Mouse (Mus musculus): Measurements from ENCODE around the gene Bap1.

Bap1 gene

GRCm38 (mm10) chr14:31251084-31251604 is at the start of gene Bap1, which contains the start of gene Phf7:
Bap1 (plus strand) TSS chr14:31251450.
Phf7 (minus strand) TSS chr14:31251317.
- peak; percentile 91 for DNase-seq (ENCODE audit: low read depth, low spot score)

DNA sequence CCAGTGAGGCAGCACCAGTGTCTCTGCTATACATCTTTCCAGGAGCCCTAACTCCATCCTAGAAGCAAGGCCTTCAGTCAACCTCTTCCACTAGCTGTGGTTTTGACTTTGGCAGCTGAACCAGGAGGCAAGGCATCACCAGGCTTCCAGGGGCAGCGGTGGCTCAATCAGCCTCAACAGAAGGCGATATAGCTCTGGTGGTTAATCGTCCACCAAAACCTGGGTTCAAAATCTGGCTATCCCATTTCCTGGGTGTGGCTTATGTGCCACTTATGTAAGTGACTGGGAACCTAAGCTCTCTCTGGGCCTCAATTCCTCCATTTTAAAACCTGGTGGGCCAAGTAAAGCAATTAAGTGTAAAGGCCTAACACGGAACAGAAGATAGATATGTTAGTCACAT is 46.4 kb upstream of the Bap1 start:
- DNase-seq (ENCODE audit: low read depth, low spot score): no peak

DNA sequence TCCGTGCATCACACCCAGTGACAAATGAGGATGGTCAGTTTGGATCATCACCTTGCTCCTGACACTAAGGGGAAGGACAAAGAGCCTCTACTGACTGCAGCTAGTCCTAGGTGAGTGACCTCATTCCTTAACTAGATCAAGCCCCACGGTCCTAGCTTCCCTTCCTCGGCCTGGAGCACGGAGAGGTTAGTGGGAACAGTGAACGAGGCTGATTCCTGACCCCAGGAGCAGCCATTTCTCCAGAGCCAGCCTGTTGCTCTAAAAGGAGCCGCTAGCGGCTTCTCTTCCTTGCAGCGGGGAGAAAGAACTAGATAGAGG is 46.0 kb upstream of the Bap1 start:
- DNase-seq (ENCODE audit: low read depth, low spot score): no peak

- DNase-seq (ENCODE audit: low read depth, low spot score): no peak
Measured at GRCm38 (mm10) chr14:31205562-31206467, 45.4 kb upstream of the Bap1 start.

DNA sequence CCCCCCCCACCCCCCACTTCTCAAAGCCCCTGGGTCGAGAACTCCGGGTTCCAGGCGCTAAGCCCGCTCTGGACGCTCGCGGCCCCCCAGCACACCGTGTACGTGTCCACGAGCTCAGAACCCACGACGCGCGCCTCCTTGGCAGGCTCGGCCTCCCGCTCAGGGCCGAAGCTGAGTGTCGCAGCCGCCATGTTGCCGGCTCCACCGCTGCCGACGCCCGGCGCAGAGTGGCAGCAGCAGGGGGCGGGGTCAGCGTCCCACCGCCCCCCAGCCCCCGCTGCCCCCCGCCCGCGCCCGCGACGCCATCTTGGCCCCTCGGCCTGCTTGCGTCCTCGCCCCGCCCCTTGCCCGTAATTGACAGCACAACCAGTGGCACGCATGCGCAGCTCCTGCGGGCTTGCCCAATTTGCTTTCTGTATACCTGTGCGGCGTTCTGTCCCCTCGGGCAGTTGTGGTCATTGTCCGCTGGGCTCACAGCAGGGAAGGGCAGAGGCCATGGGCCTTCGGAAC is 44.7 kb upstream of the Bap1 start:
- DNase-seq (ENCODE audit: low read depth, low spot score): peak; percentile 95

DNA sequence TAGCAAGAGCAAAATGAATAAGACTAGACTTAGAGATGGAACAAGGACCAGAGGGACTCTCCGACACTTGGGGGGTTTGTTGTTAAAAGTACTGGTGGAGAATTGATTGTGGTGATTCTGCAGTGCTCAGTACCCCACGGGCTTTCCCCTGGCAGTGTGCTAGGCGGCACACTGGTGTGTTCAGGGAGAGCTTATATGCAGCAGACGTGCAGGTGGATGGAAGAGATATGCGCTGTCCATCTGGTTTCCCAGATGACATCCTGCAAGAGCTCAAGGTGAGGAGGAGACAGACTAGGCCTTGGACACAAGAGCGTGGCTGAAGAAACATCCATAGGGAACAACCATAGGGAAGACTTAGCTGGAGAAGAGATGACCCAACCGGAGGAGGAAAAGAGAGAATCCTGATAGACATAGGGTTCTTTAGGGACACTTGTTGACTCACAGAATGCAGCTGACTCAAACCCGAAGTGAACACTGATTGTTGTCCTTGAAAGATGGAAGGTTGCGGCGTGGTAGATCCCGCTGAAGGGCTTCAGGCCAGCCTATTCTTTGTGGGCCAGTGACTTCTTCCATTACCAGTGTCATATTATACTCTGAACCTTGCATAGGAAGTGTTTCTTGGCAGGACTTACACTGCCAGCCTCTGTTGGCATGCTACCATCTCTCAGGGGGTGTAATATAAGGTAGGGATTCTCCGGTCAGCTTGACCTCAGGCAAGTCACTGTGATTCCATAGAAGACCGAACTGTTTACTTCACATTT is 44.0 kb upstream of the Bap1 start:
- DNase-seq (ENCODE audit: low read depth, low spot score): no peak

GRCm38 (mm10) chr14:31208084-31208483 is 43.2 kb upstream of the Bap1 start, which contains the start of gene Tnnc1:
Tnnc1 (plus strand) TSS chr14:31208312.
- DNase-seq (ENCODE audit: low read depth, low spot score): no peak

DNA sequence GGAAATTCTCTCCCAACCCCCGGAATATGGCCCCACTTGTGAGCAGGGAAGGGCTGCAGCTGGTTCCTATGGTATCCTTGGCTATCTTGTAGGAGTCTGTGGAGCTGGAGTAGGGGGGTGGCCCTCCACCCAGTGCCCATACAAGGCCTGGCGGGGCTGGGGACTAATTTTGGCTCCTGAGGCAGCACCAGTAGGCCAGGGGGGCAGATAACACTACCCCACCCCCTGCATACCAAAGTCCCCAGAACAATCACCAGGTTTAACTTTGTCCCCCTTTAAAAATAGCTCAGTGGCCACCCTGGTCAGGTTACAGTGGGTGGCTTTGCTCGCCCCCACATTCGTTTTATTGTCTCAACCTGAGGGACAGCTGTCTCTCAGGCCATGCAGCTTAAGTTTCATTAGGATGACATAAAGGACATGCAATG is 42.1 kb upstream of the Bap1 start:
- DNase-seq (ENCODE audit: low read depth, low spot score): no peak

DNA sequence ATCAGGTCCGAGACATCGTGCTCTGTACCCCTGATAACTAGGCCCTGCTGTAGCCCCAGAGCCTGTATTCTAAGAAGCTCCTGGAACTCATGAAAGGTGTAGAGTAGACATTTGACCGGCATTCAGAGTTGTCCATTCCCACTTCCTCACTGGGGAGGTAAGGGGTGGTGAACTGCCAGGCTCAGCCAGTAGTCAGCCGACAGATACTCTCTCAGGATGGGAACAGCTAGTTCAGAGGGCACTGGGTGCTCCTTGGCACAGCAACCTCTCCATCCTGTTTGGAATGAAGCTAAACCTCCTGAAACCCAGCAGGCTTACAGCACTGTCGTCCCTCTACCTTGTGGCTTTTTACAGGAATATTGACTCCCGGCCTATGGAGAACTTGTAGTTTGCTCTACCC is 39.4 kb upstream of the Bap1 start:
- no peak for DNase-seq (ENCODE audit: low read depth, low spot score)

DNA sequence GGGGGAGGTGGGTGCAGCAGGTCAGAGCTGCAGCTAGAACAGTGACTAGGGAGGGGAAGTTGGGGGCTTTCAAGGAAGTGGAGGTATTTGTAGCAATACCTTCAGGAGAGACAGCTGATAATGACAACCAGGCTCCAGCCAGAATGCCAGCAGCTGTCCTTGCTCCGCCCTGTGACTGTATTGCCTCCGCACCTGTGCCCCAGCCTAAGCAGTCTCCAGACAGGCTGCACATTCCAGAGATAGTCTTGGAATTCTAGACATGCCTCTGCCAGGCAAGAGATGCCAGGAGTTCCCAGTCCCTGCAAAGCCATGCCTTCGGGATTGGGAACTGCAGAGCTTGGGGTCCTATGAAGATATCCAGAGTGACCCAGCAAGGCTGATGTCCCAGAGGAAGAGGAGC is 38.8 kb upstream of the Bap1 start:
- DNase-seq (ENCODE audit: low read depth, low spot score): no peak

GRCm38 (mm10) chr14:31213868-31214267 is 37.4 kb upstream of the Bap1 start:
- no peak for DNase-seq (ENCODE audit: low read depth, low spot score)

DNA sequence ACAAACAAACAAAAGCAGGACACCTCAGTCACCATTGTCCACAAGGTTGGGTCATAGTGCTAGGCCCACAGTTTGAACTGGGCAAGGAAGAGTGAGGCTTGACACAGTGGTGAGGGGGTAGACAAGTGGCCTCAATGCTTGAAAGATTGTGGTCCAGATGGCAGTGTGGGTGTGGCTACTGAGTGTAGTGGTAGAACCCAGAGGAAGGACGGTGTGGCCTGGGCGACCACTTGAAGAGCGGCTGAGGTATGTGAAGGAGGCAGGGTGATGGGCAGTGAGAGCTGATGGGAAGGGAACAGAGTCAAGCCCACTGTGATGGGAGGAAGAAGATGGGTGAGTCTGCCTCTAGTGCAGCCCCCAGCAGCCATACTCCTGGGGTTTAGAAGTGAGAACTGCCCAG is 36.6 kb upstream of the Bap1 start:
- no peak for DNase-seq (ENCODE audit: low read depth, low spot score)

DNA sequence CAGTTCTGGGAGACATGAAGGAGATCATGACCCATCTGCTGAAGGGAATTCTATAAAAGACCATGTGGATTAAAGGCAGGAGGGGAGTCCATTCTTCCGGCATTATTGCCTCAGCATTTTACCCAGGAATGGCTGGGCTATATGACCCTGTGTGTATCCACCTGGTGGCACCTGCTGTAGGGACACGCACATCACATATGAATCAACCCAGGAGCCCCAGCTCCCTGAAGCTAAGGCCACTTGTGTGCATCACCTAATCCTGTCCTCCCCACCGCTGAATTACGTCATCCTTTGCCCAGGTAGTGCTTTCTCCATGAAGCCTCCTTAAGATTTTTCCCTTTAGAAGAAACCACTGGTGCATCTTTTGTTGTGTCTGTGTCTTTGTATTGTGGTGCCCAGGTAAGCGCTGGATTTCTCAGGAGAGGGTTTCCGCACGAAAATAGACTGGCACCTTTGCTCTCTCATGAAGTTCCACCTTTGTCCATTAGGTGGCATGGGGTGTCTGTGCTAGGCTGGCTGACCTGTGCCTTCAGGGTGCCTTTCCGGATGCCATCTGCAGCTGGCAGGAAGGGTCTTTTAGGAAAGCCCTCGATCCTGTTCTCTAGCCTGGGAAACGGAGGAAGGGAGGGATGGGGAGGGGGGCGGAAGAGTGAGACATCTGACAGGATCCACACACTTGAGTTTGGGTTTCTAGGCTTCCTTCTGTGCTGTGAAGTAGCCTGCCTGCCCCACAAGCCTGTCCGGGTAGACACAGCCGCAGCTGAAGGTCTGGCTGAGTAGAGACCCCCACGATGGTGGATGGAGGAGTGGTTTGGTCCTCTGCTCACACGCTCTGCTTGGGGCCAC is 35.9 kb upstream of the Bap1 start:
- no peak for DNase-seq (ENCODE audit: low read depth, low spot score)

- DNase-seq (ENCODE audit: low read depth, low spot score): no peak
Measured at GRCm38 (mm10) chr14:31216846-31217245, 34.4 kb upstream of the Bap1 start, which contains the start of gene Nisch. Nisch (minus strand) TSS chr14:31216946.

GRCm38 (mm10) chr14:31217666-31218065 is 33.6 kb upstream of the Bap1 start, which contains the start of gene Sema3g:
Sema3g (plus strand) TSS chr14:31217860.
- DNase-seq (ENCODE audit: low read depth, low spot score): no peak

DNA sequence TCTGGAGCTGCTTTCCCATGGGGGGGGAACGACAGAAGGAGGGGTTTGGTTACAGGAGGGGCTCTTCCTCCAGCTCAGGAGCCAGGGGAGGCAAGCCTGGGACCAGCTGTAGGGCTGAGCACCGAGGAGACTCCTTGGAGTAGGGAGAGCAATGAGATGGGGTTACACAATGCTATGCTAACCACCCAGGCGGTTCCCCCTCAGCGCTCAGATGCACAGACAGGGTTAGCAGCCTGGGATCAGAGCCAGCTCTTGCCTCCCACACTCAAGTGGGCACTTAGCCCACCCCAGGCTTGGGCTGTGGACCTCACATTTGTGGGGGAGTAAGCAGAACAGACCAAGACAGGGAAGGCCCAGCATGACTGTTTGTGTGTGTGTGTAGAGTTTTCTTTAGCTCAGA is 24.3 kb upstream of the Bap1 start:
- no peak for DNase-seq (ENCODE audit: low read depth, low spot score)

- DNase-seq (ENCODE audit: low read depth, low spot score): no peak
Measured at GRCm38 (mm10) chr14:31228234-31228633, 23.0 kb upstream of the Bap1 start.

DNA sequence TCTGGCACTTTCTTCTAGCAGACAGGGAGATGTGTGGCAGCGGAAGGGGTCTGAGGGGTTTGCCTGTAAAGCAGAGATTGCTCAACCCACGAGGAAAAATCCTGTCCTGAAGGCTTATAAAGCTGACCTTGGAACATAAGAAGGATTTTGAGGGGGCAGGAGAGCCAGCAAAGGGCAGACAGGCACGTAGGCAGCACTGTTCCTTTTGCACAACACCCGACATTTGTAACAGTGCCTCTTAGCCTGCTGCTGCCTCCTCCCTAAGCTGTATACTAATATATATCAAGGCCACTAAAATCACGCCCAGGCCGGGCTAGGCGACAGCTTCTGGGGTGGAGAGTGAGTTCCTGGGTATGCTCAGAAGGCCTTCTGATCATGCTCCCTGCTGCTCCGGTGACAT is 20.8 kb upstream of the Bap1 start:
- no peak for DNase-seq (ENCODE audit: low read depth, low spot score)

GRCm38 (mm10) chr14:31232404-31233069 is 18.7 kb upstream of the Bap1 start:
- DNase-seq (ENCODE audit: low read depth, low spot score): no peak

GRCm38 (mm10) chr14:31233070-31233995 is 17.9 kb upstream of the Bap1 start:
- DNase-seq (ENCODE audit: low read depth, low spot score): no peak
